18 mouse cellular contexts compared by ENCODE assay signal in the genomic region with DNA sequence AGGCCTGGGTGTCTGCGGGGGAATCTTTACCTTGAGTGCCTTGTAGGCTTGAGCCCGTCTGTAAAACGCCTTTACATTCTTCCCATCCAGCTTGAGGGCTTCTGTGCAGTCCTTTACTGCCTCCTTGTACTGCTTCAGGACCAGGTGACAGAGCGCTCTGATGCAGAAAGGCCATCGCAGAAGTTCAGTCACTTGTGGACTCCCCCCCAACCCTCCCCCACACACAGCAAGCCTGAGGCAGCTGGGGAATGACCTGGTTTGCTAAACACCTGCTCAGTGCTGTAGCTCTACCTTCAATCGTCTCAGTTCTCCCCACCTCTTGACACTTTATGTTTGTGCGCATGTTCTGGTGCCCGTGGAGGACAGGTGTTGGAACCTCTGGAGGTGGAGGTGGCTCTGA. TPM values are rescaled to one million over a fixed set of nuclear protein-coding genes. Genes with fewer than 3 reads are reported as not detected.
DNase-seq lines count a peak whose midpoint lies in the region; ATAC-seq and TF ChIP-seq lines count a peak whose summit lies in the region.
"Had no signal": no experiment of that assay in that cellular context is flagged by ENCODE, and none has a peak within 500 bp of the region (broad histone marks: within the 10 kb centered on the region; RNA-seq: fewer than 3 reads in every experiment).

No protein-coding gene starts in this region.

- H3K27me3 ChIP-seq in heart, postnatal 0 days (ENCODE audit: control insufficient read depth, insufficient read depth, low read length) = peaks cover 10% of the 10 kb centered on the region; the same call in 1 of the 2 replicates
- no peaks in the 10 kb centered on the region for H3K27me3 ChIP-seq in intestine, embryonic 15.5 days (replicated peaks)
- H3K27me3 ChIP-seq: CH12.LX; forebrain, embryonic 13.5 days; heart, embryonic 12.5 days; hindbrain, embryonic 15.5 days; Patski had no signal

- DNase-seq in gastrocnemius, adult 2 months = no peak
- no peak for DNase-seq in gastrocnemius, adult 18-20 months (ENCODE audit: low spot score)
- no peak for DNase-seq in heart, postnatal 0 days (ENCODE audit: low spot score)
- no peak for DNase-seq in heart, adult 8-10 months (ENCODE audit: low spot score)
- peak; percentile 41 for DNase-seq in thymus, postnatal 25 days
- DNase-seq: cerebellum, adult 9-11 months; forebrain, postnatal 0 days; gastrocnemius, postnatal 36 days; heart, adult 11 months had no signal

- peak overlapping the region; percentile 87 for H3K27ac ChIP-seq in gastrocnemius, adult 2 months
- H3K27ac ChIP-seq in heart, postnatal 0 days (ENCODE audit: low read depth) = peak overlapping the region; percentile 77; the same call in 1 of the 2 replicates
- no peak overlapping the region for H3K27ac ChIP-seq in intestine, embryonic 15.5 days
- H3K27ac ChIP-seq: embryonic facial prominence, embryonic 10.5 days; forebrain, embryonic 13.5 days; hindbrain, embryonic 15.5 days had no signal

- intact Hi-C loops in gastrocnemius, adult 2 months (cut with DNase I) = no loop called here

- no peaks in the 10 kb centered on the region for H3K9me3 ChIP-seq in heart, postnatal 0 days (replicated peaks; ENCODE audit: control insufficient read depth, low read length)
- H3K9me3 ChIP-seq in intestine, embryonic 15.5 days = no peaks in the 10 kb centered on the region
- H3K9me3 ChIP-seq: embryonic facial prominence, embryonic 10.5 days; forebrain, embryonic 13.5 days; heart, embryonic 12.5 days; hindbrain, embryonic 15.5 days had no signal

- no peak for TF ChIP-seq CTCF in gastrocnemius, adult 2 months (IDR thresholded peaks at IDR 0.05)
- TF ChIP-seq CTCF in heart, postnatal 0 days (IDR thresholded peaks at IDR 0.05; ENCODE audit: low read depth) = no peak

- H3K4me1 ChIP-seq in heart, postnatal 0 days (ENCODE audit: control insufficient read depth, insufficient read depth) = peaks cover 14% of the 10 kb centered on the region
- H3K4me1 ChIP-seq in intestine, embryonic 15.5 days (replicated peaks) = no peaks in the 10 kb centered on the region
- H3K4me1 ChIP-seq: embryonic facial prominence, embryonic 10.5 days; forebrain, embryonic 13.5 days; hindbrain, embryonic 15.5 days had no signal

- no peak for ATAC-seq in heart, postnatal 0 days (ENCODE audit: insufficient read depth, low read depth)
- ATAC-seq in intestine, embryonic 15.5 days = no peak
- ATAC-seq: activated CD4-positive, CD25-positive, alpha-beta regulatory T cell, adult 4 months; forebrain, embryonic 13.5 days; forebrain, postnatal 0 days; intestine, postnatal 0 days; Patski had no signal

- no peak overlapping the region for H3K9ac ChIP-seq in heart, postnatal 0 days (replicated peaks; ENCODE audit: low read depth, low read length)
- no peak overlapping the region for H3K9ac ChIP-seq in intestine, embryonic 15.5 days
- H3K9ac ChIP-seq: forebrain, embryonic 13.5 days; forebrain, postnatal 0 days; heart, embryonic 12.5 days; hindbrain, embryonic 15.5 days had no signal

- TF ChIP-seq EP300 in heart, postnatal 0 days (IDR thresholded peaks at IDR 0.05; ENCODE audit: low read depth) = no peak

- peaks cover 56% of the 10 kb centered on the region for H3K36me3 ChIP-seq in heart, postnatal 0 days (replicated peaks; ENCODE audit: control insufficient read depth, insufficient read depth, low read length)
- peaks cover 35% of the 10 kb centered on the region for H3K36me3 ChIP-seq in intestine, embryonic 15.5 days

- WGBS in heart, postnatal 0 days = 82% methylated on average over 8 of the region's 8 CpGs
- 91% methylated on average over 8 of the region's 8 CpGs for WGBS in intestine, embryonic 15.5 days

- H3K4me2 ChIP-seq in heart, postnatal 0 days (ENCODE audit: low read depth, low read length) = no peak overlapping the region
- H3K4me2 ChIP-seq in intestine, embryonic 15.5 days (replicated peaks) = no peak overlapping the region
- H3K4me2 ChIP-seq: forebrain, embryonic 13.5 days; heart, embryonic 12.5 days; hindbrain, embryonic 15.5 days had no signal

- H3K4me3 ChIP-seq in gastrocnemius, adult 2 months = no peak overlapping the region
- no peak overlapping the region for H3K4me3 ChIP-seq in heart, postnatal 0 days (ENCODE audit: low read depth, low read length)
- no peak overlapping the region for H3K4me3 ChIP-seq in intestine, embryonic 15.5 days (replicated peaks)
- H3K4me3 ChIP-seq: embryonic facial prominence, embryonic 10.5 days; forebrain, embryonic 13.5 days; heart, embryonic 12.5 days; hindbrain, embryonic 15.5 days had no signal

RNA-seq across cellular contexts. Expression of a gene that starts 15.5 kb away (rescaled TPM):
- 1 to 10 TPM; 6.8 to 8.7 TPM for total RNA-seq in gastrocnemius, adult 2 months (2021)
- total RNA-seq in gastrocnemius, adult 18-20 months (2021) = 1 to 10 TPM; 8.3 to 9.2 TPM
- 16.6 and 19.4 TPM in 2 replicates for total RNA-seq in heart, postnatal 0 days (2014; rRNA removed; ENCODE audit: low replicate concordance)
- polyA plus RNA-seq in heart, postnatal 0 days (2015; fragmentation: Nextera tagmentation; extraction: Ambion mirVana) = 8.6 TPM in 2 replicates
- 10 to 100 TPM; 14.1 to 21.5 (median 16.9) TPM for total RNA-seq in heart, adult 8-10 months (2022)
- polyA plus RNA-seq in intestine, embryonic 15.5 days (2015; fragmentation: Nextera tagmentation; extraction: Ambion mirVana) = 18.0 and 19.9 TPM in 2 replicates

RNA-seq across cellular contexts. Expression of a gene that starts 16.3 kb away (rescaled TPM):
- 10 to 100 TPM; 12.5 to 16.3 TPM for total RNA-seq in gastrocnemius, adult 2 months (2021)
- total RNA-seq in gastrocnemius, adult 18-20 months (2021) = 10 to 100 TPM; 15.8 to 16.3 TPM
- 46.6 and 58.8 TPM in 2 replicates for total RNA-seq in heart, postnatal 0 days (2014; rRNA removed; ENCODE audit: low replicate concordance)
- polyA plus RNA-seq in heart, postnatal 0 days (2015; fragmentation: Nextera tagmentation; extraction: Ambion mirVana) = 34.8 and 35.1 TPM in 2 replicates
- 10 to 100 TPM; 18.3 to 24.4 (median 20.0) TPM for total RNA-seq in heart, adult 8-10 months (2022)
- polyA plus RNA-seq in intestine, embryonic 15.5 days (2015; fragmentation: Nextera tagmentation; extraction: Ambion mirVana) = 52.8 and 55.4 TPM in 2 replicates

RNA-seq across cellular contexts. Expression of a gene that starts 29.4 kb away (rescaled TPM):
- total RNA-seq in gastrocnemius, adult 2 months (2021) = not detected
- total RNA-seq in gastrocnemius, adult 18-20 months (2021) = under 1 TPM in 1 of 2 experiments, not detected in 1; 0.62 TPM
- total RNA-seq in heart, postnatal 0 days (2014; rRNA removed; ENCODE audit: low replicate concordance) = not detected in 2 replicates
- polyA plus RNA-seq in heart, postnatal 0 days (2015; fragmentation: Nextera tagmentation; extraction: Ambion mirVana) = 0.56 and 1.0 TPM in 2 replicates
- 1 to 10 TPM in 1 of 4 experiments, under 1 TPM in 1, not detected in 2; 0.40 to 1.4 TPM for total RNA-seq in heart, adult 8-10 months (2022)
- polyA plus RNA-seq in intestine, embryonic 15.5 days (2015; fragmentation: Nextera tagmentation; extraction: Ambion mirVana) = 0.82 and 1.3 TPM in 2 replicates

RNA-seq across cellular contexts. Expression of a gene that starts 59.9 kb away (rescaled TPM):
- 10 to 100 TPM; 34.7 to 44.4 TPM for total RNA-seq in gastrocnemius, adult 2 months (2021)
- total RNA-seq in gastrocnemius, adult 18-20 months (2021) = 10 to 100 TPM; 39.3 to 42.4 TPM
- total RNA-seq in heart, postnatal 0 days (2014; rRNA removed; ENCODE audit: low replicate concordance) = 31.8 and 35.0 TPM in 2 replicates
- polyA plus RNA-seq in heart, postnatal 0 days (2015; fragmentation: Nextera tagmentation; extraction: Ambion mirVana) = 157 and 158 TPM in 2 replicates
- 10 to 100 TPM; 66.1 to 76.5 (median 72.0) TPM for total RNA-seq in heart, adult 8-10 months (2022)
- polyA plus RNA-seq in intestine, embryonic 15.5 days (2015; fragmentation: Nextera tagmentation; extraction: Ambion mirVana) = 269 and 298 TPM in 2 replicates
